Mouse (Mus musculus) embryonic fibroblast, embryonic 13.5 days (primary cell): ENCODE results near the gene Slc44a3.

Experiments used
- CTCF ChIP-seq: IDR thresholded peaks from 2 replicates; pipeline ENCODE4 v1.5.1; 2011; ENCODE audit warnings: mild to moderate bottlenecking, control low read depth, low read length, moderate library complexity, borderline replicate concordance; ENCODE audit not compliant: insufficient read depth
- POLR2A ChIP-seq: IDR thresholded peaks from 2 replicates; pipeline ENCODE4 v1.6.1; 2011; ENCODE audit warnings: low read depth, mild to moderate bottlenecking, control low read depth, low read length, moderate library complexity

- TF ChIP-seq CTCF, result no peak
- TF ChIP-seq POLR2A, result no peak
Measured at GRCm38 (mm10) chr3:121446454-121446853, 85.8 kb downstream of the Slc44a3 start.
